Mouse (Mus musculus) hindbrain, embryonic 10.5 days (tissue): Measurements from ENCODE around the gene Mrps6. TPM values are rescaled to one million over a fixed set of nuclear protein-coding genes. Genes with fewer than 3 reads are reported as not detected.

Source experiments
- polyA plus RNA-seq: library from polyadenylated mRNA; unstranded; fragments of >200 nt; fragmentation: Nextera tagmentation; extraction: Ambion mirVana; gene quantifications from 2 replicates; pipeline ENCODE4 v1.2.1, GENCODE M21; 2016

Gene Mrps6
- polyA plus RNA-seq, 1 experiment from 2014 or later, result 143 TPM

Other genes starting within 250 kb of the Mrps6 start
- 0.24 TPM in 1 of 2 replicates, not detected in the other for gene Gm49711, start within 50 bp of the Mrps6 start, polyA plus RNA-seq
- gene Slc5a3, start 52 bp downstream of the Mrps6 start, polyA plus RNA-seq, result 9.8 and 11.3 TPM in 2 replicates
- gene Kcne2, start 234.1 kb downstream of the Mrps6 start, polyA plus RNA-seq, result 1.4 and 13.1 TPM in 2 replicates
- 131 and 136 TPM in 2 replicates for gene Smim11, start 243.0 kb downstream of the Mrps6 start, polyA plus RNA-seq